Mouse (Mus musculus) CH12.LX (cell line): Measurements from ENCODE around the gene Necab2. TPM values are rescaled to one million over a fixed set of nuclear protein-coding genes. Genes with fewer than 3 reads are reported as not detected.

Source experiments
- DNase-seq: peaks from one replicate; pipeline ENCODE4 v3.0.0-alpha.2; 2013; ENCODE audit errors: extremely low read depth
- H3K27ac ChIP-seq: 2 replicates; pipeline ENCODE4 v1.5.1; 2012; ENCODE audit warnings: low read depth, mild to moderate bottlenecking, control low read depth, moderate library complexity; ENCODE audit not compliant: insufficient read depth
- H3K27me3 ChIP-seq: replicated peaks from 2 replicates; pipeline ENCODE3; 2012; ENCODE audit warnings: inconsistent platforms
- H3K36me3 ChIP-seq, 2 experiments: replicated peaks in 1 of 2; 2 replicates each; pipeline versions ENCODE3 to v1.6.1; 2012; ENCODE audit warnings: inconsistent platforms in 1 of 2, low read length in 1 of 2, mild to moderate bottlenecking in 1 of 2, mixed read lengths in 1 of 2, moderate library complexity in 1 of 2; ENCODE audit not compliant: control insufficient read depth in 1 of 2, insufficient read depth in 1 of 2
- H3K4me1 ChIP-seq, 2 experiments: 2 replicates each; pipeline ENCODE4 v1.6.1; 2012; ENCODE audit warnings: inconsistent platforms in 1 of 2, moderate library complexity in 1 of 2; ENCODE audit not compliant: insufficient read depth in 2 of 2, control insufficient read depth in 1 of 2
- H3K4me2 ChIP-seq: 2 replicates; pipeline ENCODE4 v1.6.1; 2012; ENCODE audit warnings: low read depth, mild to moderate bottlenecking, control low read depth; ENCODE audit not compliant: poor library complexity, insufficient read depth, severe bottlenecking
- H3K4me3 ChIP-seq, 3 experiments: fragments of 150-350 bp in 1 of 3; sonication (generic) in 1 of 3; replicated peaks in 1 of 3; 2 replicates each; pipeline versions ENCODE3 to v1.5.1; 2011 to 2012; ENCODE audit warnings: low read depth in 2 of 3, low read length in 2 of 3, mild to moderate bottlenecking in 2 of 3, moderate library complexity in 2 of 3, control low read depth in 1 of 3, improper control_type of control experiment in 1 of 3, inconsistent platforms in 1 of 3, mixed read lengths in 1 of 3; ENCODE audit not compliant: poor library complexity in 1 of 3
- H3K79me2 ChIP-seq: replicated peaks from 2 replicates; pipeline ENCODE4 v1.6.1; 2012; ENCODE audit warnings: mild to moderate bottlenecking, moderate library complexity; ENCODE audit not compliant: control insufficient read depth, poor library complexity, insufficient read depth, severe bottlenecking; ENCODE audit errors: extremely low read depth
- H3K9ac ChIP-seq: 2 replicates; pipeline ENCODE4 v1.6.1; 2012; ENCODE audit warnings: low read depth, mild to moderate bottlenecking, control low read depth, moderate library complexity; ENCODE audit not compliant: insufficient read depth
- H3K9me3 ChIP-seq: replicated peaks from 2 replicates; pipeline ENCODE3; 2012; ENCODE audit warnings: low read length, inconsistent platforms, mixed read lengths
- BHLHE40 ChIP-seq: IDR thresholded peaks from 2 replicates; pipeline ENCODE4 v1.6.1; 2011; ENCODE audit warnings: mild to moderate bottlenecking, low read depth, low read length, improper control_type of control experiment
- CHD2 ChIP-seq: IDR thresholded peaks from 2 replicates; pipeline ENCODE4 v1.6.1; 2011; ENCODE audit warnings: low read length, improper control_type of control experiment
- E2F4 ChIP-seq: IDR thresholded peaks from 2 replicates; pipeline ENCODE4 v1.6.1; 2011; ENCODE audit warnings: low read depth, low read length, improper control_type of control experiment; ENCODE audit not compliant: insufficient replicate concordance
- ELF1 ChIP-seq: IDR thresholded peaks from 2 replicates; pipeline ENCODE4 v1.6.1; 2014; ENCODE audit warnings: low read depth, mild to moderate bottlenecking, inconsistent platforms, low read length, improper control_type of control experiment
- ETS1 ChIP-seq: conservative IDR thresholded peaks from 2 replicates; pipeline ENCODE4 v1.6.1; 2012; ENCODE audit warnings: low read depth, mild to moderate bottlenecking, inconsistent platforms, low read length, improper control_type of control experiment, moderate library complexity
- GABPA ChIP-seq: IDR thresholded peaks from 2 replicates; pipeline ENCODE4 v1.6.1; 2012; ENCODE audit warnings: low read depth, low read length, improper control_type of control experiment, inconsistent platforms; ENCODE audit not compliant: insufficient replicate concordance
- IRF4 ChIP-seq: IDR thresholded peaks from 2 replicates; pipeline ENCODE4 v1.6.1; 2014; ENCODE audit warnings: low read depth, mild to moderate bottlenecking, inconsistent platforms, low read length, improper control_type of control experiment
- JUN ChIP-seq: IDR thresholded peaks from 2 replicates; pipeline ENCODE4 v1.6.1; 2011; ENCODE audit warnings: low read depth, mild to moderate bottlenecking, low read length, improper control_type of control experiment, moderate library complexity; ENCODE audit not compliant: insufficient read depth
- JUND ChIP-seq: conservative IDR thresholded peaks from 2 replicates; pipeline ENCODE4 v1.6.1; 2011; ENCODE audit warnings: low read depth, low read length, improper control_type of control experiment
- KAT2A ChIP-seq: IDR thresholded peaks from 2 replicates; pipeline ENCODE4 v1.6.1; 2012; ENCODE audit warnings: low read length, improper control_type of control experiment, inconsistent platforms; ENCODE audit not compliant: insufficient replicate concordance
- NRF1 ChIP-seq: IDR thresholded peaks from 2 replicates; pipeline ENCODE4 v1.6.1; 2014; ENCODE audit warnings: low read depth, mild to moderate bottlenecking, inconsistent platforms, low read length, improper control_type of control experiment, moderate library complexity
- PAX5 ChIP-seq: IDR thresholded peaks from 2 replicates; pipeline ENCODE4 v1.6.1; 2012; ENCODE audit warnings: low read length, inconsistent platforms, mixed read lengths
- POLR2A ChIP-seq: IDR thresholded peaks from 2 replicates; pipeline ENCODE4 v1.6.1; 2011; ENCODE audit warnings: low read depth, mild to moderate bottlenecking, improper control_type of control experiment, low read length
- SMC3 ChIP-seq: IDR thresholded peaks from 2 replicates; pipeline ENCODE4 v1.6.1; 2011; ENCODE audit warnings: low read depth, low read length, improper control_type of control experiment
- USF1 ChIP-seq: IDR thresholded peaks from 2 replicates; pipeline ENCODE4 v1.6.1; 2014; ENCODE audit warnings: low read depth, mild to moderate bottlenecking, inconsistent platforms, low read length, improper control_type of control experiment
- ZKSCAN1 ChIP-seq: IDR thresholded peaks from 2 replicates; pipeline ENCODE4 v1.6.1; 2012; ENCODE audit warnings: low read depth, inconsistent platforms, low read length, improper control_type of control experiment, borderline replicate concordance
- dilution Hi-C: fragments of 300-500 bp; cut with MboI; formaldehyde crosslinking; loops from 2 replicates; pipeline ENCODE4 v1.14.3; 2020; ENCODE audit warnings: low sequenced_read_pairs; ENCODE audit not compliant: extremely low pct_unique_long_range_greater_than_20kb, extremely low pct_ligation_motif_present
- in situ Hi-C: fragments of 300-500 bp; cut with MboI; formaldehyde crosslinking; loops from 3 replicates; pipeline ENCODE4 v1.14.3; 2019; ENCODE audit warnings: low sequenced_read_pairs, low pct_ligation_motif_present, low pct_unique_long_range_greater_than_20kb, mixed read lengths
- polyA plus RNA-seq: library from polyadenylated mRNA; unstranded; fragments of >175 nt; gene quantifications from 2 replicates; pipeline ENCODE4 v1.2.1, GENCODE M21; 2012; ENCODE audit warnings: low read depth; ENCODE audit not compliant: insufficient read length
- total RNA-seq, 2 experiments: library from RNA; depleted of rRNA; stranded (reverse); fragments of 300-350 nt in 1 of 2; fragments of >200 nt in 1 of 2; gene quantifications; 2 replicates each; pipeline ENCODE4 v1.2.3; 2012 to 2014

Necab2 gene
- total and polyA plus RNA-seq, 3 experiments: not detected

DNA sequence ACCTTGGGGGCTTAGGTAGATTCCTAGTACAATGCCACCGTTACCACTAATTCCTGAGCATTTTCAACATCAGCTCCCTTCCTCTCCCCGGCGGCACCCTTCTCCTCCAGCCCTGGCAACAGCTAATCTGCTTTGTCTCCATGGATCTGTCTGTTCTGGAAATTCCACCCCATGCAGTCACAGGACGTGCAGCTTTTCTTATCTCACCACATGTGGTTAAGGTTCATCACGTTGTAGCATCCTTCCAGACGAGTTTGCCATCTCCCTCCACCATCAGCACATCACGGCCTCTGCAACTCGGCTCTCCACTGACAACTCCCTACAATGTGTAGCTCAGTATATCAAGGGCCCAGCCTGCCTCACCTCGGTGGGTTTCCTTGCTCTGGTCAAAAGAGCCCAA, 59.0 kb downstream of the Necab2 start:
- Histone ChIP-seq H3K27ac (no peak overlapping the region), H3K4me1 (peaks cover 0 to 38% of the 10 kb centered on the region in 2 experiments; a peak in 2 of 4 replicates), H3K4me2 (no peak overlapping the region), H3K9ac (no peak overlapping the region), H3K27me3 (no peaks in the 10 kb centered on the region), H3K9me3 (no peaks in the 10 kb centered on the region), H3K4me3 (no peak overlapping the region), H3K36me3 (peaks cover 44 to 59% of the 10 kb centered on the region in 2 experiments), H3K79me2 (no peaks in the 10 kb centered on the region)
- no peak for DNase-seq
- TF ChIP-seq KAT2A: no peak
- TF ChIP-seq NRF1: no peak
- TF ChIP-seq PAX5: no peak
- no peak for TF ChIP-seq GABPA
- no peak for TF ChIP-seq SMC3
- no peak for TF ChIP-seq POLR2A
- TF ChIP-seq BHLHE40: no peak
- TF ChIP-seq ELF1: no peak
- no peak for TF ChIP-seq CHD2
- TF ChIP-seq ETS1: no peak
- in situ Hi-C loops: no loop called here
- dilution Hi-C loops: no loop called here

GRCm38 (mm10) chr8:119506106-119506505, 59.6 kb downstream of the Necab2 start:
- no peak overlapping the region for H3K4me2 ChIP-seq
- H3K4me3 ChIP-seq: no peak overlapping the region
- no peaks in the 10 kb centered on the region for H3K79me2 ChIP-seq
- in situ Hi-C loops: no loop called here
- H3K4me1 ChIP-seq: peaks cover 0 to 37% of the 10 kb centered on the region in 2 experiments; a peak in 2 of 4 replicates
- TF ChIP-seq BHLHE40 (0 out of 2 replicates have a peak, but pooled peaks have one; percentile 28), ZKSCAN1 (no peak)
- H3K9me3 ChIP-seq: no peaks in the 10 kb centered on the region
- dilution Hi-C loops: no loop called here
- H3K27me3 ChIP-seq: no peaks in the 10 kb centered on the region
- no peak for DNase-seq
- H3K36me3 ChIP-seq: peaks cover 49 to 65% of the 10 kb centered on the region in 2 experiments
- H3K27ac ChIP-seq: no peak overlapping the region
- no peak overlapping the region for H3K9ac ChIP-seq

GRCm38 (mm10) chr8:119510471-119510870, 64.0 kb downstream of the Necab2 start:
- in situ Hi-C loops (no loop called here), dilution Hi-C loops (no loop called here)
- Histone ChIP-seq H3K4me3 (no peak overlapping the region), H3K4me1 (peaks cover 0 to 7% of the 10 kb centered on the region in 2 experiments; a peak in 2 of 4 replicates), H3K27ac (no peak overlapping the region), H3K79me2 (no peaks in the 10 kb centered on the region), H3K9me3 (no peaks in the 10 kb centered on the region), H3K4me2 (no peak overlapping the region), H3K36me3 (peaks cover 87 to 96% of the 10 kb centered on the region in 2 experiments), H3K9ac (no peak overlapping the region), H3K27me3 (no peaks in the 10 kb centered on the region)
- DNase-seq: no peak
- TF ChIP-seq GABPA (no peak), JUND (no peak), SMC3 (no peak), JUN (no peak), ELF1 (no peak), E2F4 (no peak), IRF4 (no peak), USF1 (no peak)
